Mouse (Mus musculus) mesoderm, embryonic 11.5 days (tissue): Measurements from ENCODE around the gene Cyp2c54.
"Not testable (repeated sequence)": the region's sequence is repeated elsewhere in the genome, so short reads cannot be mapped to it uniquely, and the experiment has no call there.

Experiments used
- DNase-seq: peaks from one replicate; pipeline ENCODE4 v3.0.0-alpha.2; 2012; ENCODE audit warnings: low read depth, low spot score

Cyp2c54 gene

GRCm38 (mm10) chr19:40073701-40074100 is at the start of gene Cyp2c54:
Gene Cyp2c54, minus strand, starts transcription at chr19:40073827.
- DNase-seq, result no peak

DNA sequence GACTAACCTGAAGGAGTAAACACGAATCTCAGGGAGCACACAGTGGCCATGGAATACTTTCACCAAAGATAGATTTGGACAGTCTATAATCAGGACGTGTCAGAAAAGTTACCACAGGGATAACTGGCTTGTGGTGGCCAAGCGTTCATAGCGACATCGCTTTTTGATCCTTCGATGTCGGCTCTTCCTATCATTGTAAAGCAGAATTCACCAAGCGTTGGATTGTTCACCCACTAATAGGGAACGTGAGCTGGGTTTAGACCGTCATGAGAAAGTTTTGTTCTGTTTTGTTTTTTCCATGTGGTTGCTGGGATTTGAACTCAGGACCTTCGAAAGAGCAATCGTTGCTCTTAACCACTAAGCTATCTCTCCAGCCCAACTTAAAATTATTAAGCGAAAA is 46.0 kb upstream of the Cyp2c54 start:
- DNase-seq, result not testable (repeated sequence)

- DNase-seq, result no peak
These were observed 17.5 kb upstream of the Cyp2c54 start for GRCm38 (mm10) chr19:40091111-40091510.

- not testable (repeated sequence) for DNase-seq
These were observed 15.8 kb upstream of the Cyp2c54 start, which contains the start of gene Cyp2c50 for GRCm38 (mm10) chr19:40089421-40089820. Gene Cyp2c50, plus strand, starts transcription at chr19:40089688.

DNA sequence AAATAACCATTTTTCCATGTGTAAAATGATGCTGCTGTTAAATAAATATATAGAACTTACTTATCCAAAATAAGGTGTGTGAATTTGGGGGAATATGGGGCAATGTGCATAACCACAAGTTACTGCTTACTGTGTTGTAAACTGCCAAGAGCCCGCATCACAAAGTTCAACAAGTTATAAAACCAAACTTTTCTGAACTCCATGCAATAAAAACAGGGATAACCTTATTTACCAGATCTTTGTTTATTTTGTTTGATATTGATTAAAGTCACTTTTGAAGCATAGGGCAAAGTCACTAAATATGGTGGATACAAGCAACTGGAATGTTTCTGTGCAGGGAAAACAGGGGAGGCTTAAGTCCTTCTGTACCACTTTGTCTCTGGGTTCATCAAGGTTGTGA is 14.8 kb upstream of the Cyp2c54 start:
- DNase-seq, result no peak

- DNase-seq, result not testable (repeated sequence)
These were observed 81.5 kb downstream of the Cyp2c54 start, which contains the start of gene Cyp2c37 for GRCm38 (mm10) chr19:39992140-39992539. Gene Cyp2c37, plus strand, starts transcription at chr19:39992424.

- no peak for DNase-seq
These were observed 84.2 kb downstream of the Cyp2c54 start for GRCm38 (mm10) chr19:39989471-39989870.
